In the genomic region with DNA sequence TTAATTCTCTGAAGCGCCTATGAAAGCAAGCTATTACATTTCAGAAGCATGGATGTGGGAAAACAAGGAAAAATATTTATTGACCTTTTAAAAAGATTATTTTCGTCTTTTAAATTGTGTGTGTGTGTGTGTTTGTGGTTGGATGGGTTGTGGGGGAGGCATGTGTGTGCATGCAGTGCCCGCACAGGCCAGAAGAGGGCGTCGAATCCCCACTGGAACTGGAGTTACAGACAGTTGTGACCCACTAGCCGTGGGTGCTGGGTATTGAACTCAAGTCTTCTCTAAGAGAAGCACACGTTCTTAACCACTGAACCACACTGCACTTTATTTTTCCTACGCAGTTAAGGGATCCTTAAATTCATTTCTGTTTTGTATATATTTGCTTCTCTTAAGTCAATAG, we compare ENCODE assay signal across 12 mouse cellular contexts. TPM values are rescaled to one million over a fixed set of nuclear protein-coding genes. Genes with fewer than 3 reads are reported as not detected.
DNase-seq lines count a peak whose midpoint lies in the region; ATAC-seq and TF ChIP-seq lines count a peak whose summit lies in the region.
"Had no signal": no experiment of that assay in that cellular context is flagged by ENCODE, and none has a peak within 500 bp of the region (broad histone marks: within the 10 kb centered on the region; RNA-seq: fewer than 3 reads in every experiment).

No protein-coding gene starts in this region.

- ATAC-seq in hindbrain, embryonic 11.5 days (ENCODE audit: low FRiP score): no peak
- no peak for ATAC-seq in hindbrain, embryonic 14.5 days (ENCODE audit: low FRiP score)
- ATAC-seq in megakaryocyte-erythroid progenitor cell, adult 5-6 weeks (replicated peaks; ENCODE audit: low FRiP score, low TSS enrichment, poor library complexity, severe bottlenecking): no peak

- peak; percentile 58; the same call in 1 of the 2 replicates for TF ChIP-seq CTCF in thymus, adult 2 months (IDR thresholded peaks at IDR 0.05; ENCODE audit: borderline replicate concordance, control insufficient read depth, extremely low read depth, insufficient read depth, low read length, poor library complexity)

- no peaks in the 10 kb centered on the region for H3K27me3 ChIP-seq in hindbrain, embryonic 11.5 days (ENCODE audit: control insufficient read depth, insufficient read depth, low read length)
- no peaks in the 10 kb centered on the region for H3K27me3 ChIP-seq in hindbrain, embryonic 14.5 days (ENCODE audit: control insufficient read depth, insufficient read depth, low read length)
- no peaks in the 10 kb centered on the region for H3K27me3 ChIP-seq in thymus, adult 2 months (ENCODE audit: control insufficient read depth, insufficient read depth, low read length)
- H3K27me3 ChIP-seq: embryonic facial prominence, embryonic 15.5 days; hindbrain, embryonic 13.5 days; lung, embryonic 15.5 days had no signal

- H3K36me3 ChIP-seq in hindbrain, embryonic 11.5 days (ENCODE audit: control insufficient read depth, insufficient read depth, low read length): no peaks in the 10 kb centered on the region
- H3K36me3 ChIP-seq in hindbrain, embryonic 14.5 days (replicated peaks; ENCODE audit: control insufficient read depth, insufficient read depth): no peaks in the 10 kb centered on the region
- no peaks in the 10 kb centered on the region for H3K36me3 ChIP-seq in thymus, adult 2 months (ENCODE audit: control insufficient read depth, insufficient read depth, low read length)
- H3K36me3 ChIP-seq: embryonic facial prominence, embryonic 15.5 days; hindbrain, embryonic 13.5 days; lung, embryonic 15.5 days had no signal

- H3K9me3 ChIP-seq in hindbrain, embryonic 11.5 days (ENCODE audit: control insufficient read depth, low read length): no peaks in the 10 kb centered on the region
- H3K9me3 ChIP-seq in hindbrain, embryonic 14.5 days (ENCODE audit: control insufficient read depth, low read length): no peaks in the 10 kb centered on the region
- H3K9me3 ChIP-seq: embryonic facial prominence, embryonic 15.5 days; hindbrain, embryonic 13.5 days; lung, embryonic 15.5 days had no signal

- H3K9ac ChIP-seq in hindbrain, embryonic 11.5 days (ENCODE audit: low read depth, low read length): no peak overlapping the region
- H3K9ac ChIP-seq in hindbrain, embryonic 14.5 days: no peak overlapping the region
- H3K9ac ChIP-seq: embryonic facial prominence, embryonic 15.5 days; hindbrain, embryonic 13.5 days; lung, embryonic 15.5 days had no signal

- H3K4me3 ChIP-seq in hindbrain, embryonic 11.5 days (ENCODE audit: low read depth, low read length): no peak overlapping the region
- H3K4me3 ChIP-seq in hindbrain, embryonic 14.5 days (replicated peaks; ENCODE audit: low read length): no peak overlapping the region
- H3K4me3 ChIP-seq in thymus, adult 2 months (ENCODE audit: control insufficient read depth, insufficient read depth, low read length): no peak overlapping the region
- H3K4me3 ChIP-seq: embryonic facial prominence, embryonic 15.5 days; hindbrain, embryonic 13.5 days; lung, embryonic 15.5 days had no signal

- H3K4me1 ChIP-seq in hindbrain, embryonic 11.5 days (replicated peaks; ENCODE audit: control insufficient read depth, insufficient read depth, low read length): 0 out of 2 replicates have a peak, but pooled peaks cover 5% of the 10 kb centered on the region
- H3K4me1 ChIP-seq in hindbrain, embryonic 14.5 days (replicated peaks; ENCODE audit: control insufficient read depth, insufficient read depth, low read length): peaks cover 9% of the 10 kb centered on the region; the same call in 1 of the 2 replicates
- H3K4me1 ChIP-seq in thymus, adult 2 months (replicated peaks; ENCODE audit: control insufficient read depth, insufficient read depth, low read length): peaks cover 2% of the 10 kb centered on the region

- no peak overlapping the region for H3K27ac ChIP-seq in hindbrain, embryonic 11.5 days (ENCODE audit: low read depth, low read length)
- H3K27ac ChIP-seq in hindbrain, embryonic 14.5 days: no peak overlapping the region
- H3K27ac ChIP-seq in thymus, adult 2 months (ENCODE audit: control insufficient read depth, insufficient read depth, low read length): no peak overlapping the region
- H3K27ac ChIP-seq: embryonic facial prominence, embryonic 15.5 days; hindbrain, embryonic 13.5 days; lung, embryonic 15.5 days had no signal

- 58% methylated on average over 8 of the region's 8 CpGs for WGBS in hindbrain, embryonic 11.5 days
- WGBS in hindbrain, embryonic 14.5 days: 65% methylated on average over 8 of the region's 8 CpGs
- WGBS in thymus, adult 2 months: 77% methylated on average over 8 of the region's 8 CpGs

- peak; percentile 49 for DNase-seq in hindbrain, embryonic 11.5 days (ENCODE audit: low spot score)
- no peak for DNase-seq in hindbrain, embryonic 14.5 days (ENCODE audit: low spot score)
- no peak for DNase-seq in thymus, adult 2 months
- no peak for DNase-seq in thymus, postnatal 14 days
- peak; percentile 16 for DNase-seq in c-Kit-positive CD71-positive TER-119-positive erythroid progenitor cells, embryonic 14.5 days (ENCODE audit: low spot score)
- no peak for DNase-seq in urinary bladder, postnatal 36 days (ENCODE audit: low spot score in 2 of 2)
- no peak for DNase-seq in kidney, adult 11 months

- H3K4me2 ChIP-seq in hindbrain, embryonic 11.5 days (replicated peaks; ENCODE audit: low read depth, low read length): no peak overlapping the region
- no peak overlapping the region for H3K4me2 ChIP-seq in hindbrain, embryonic 14.5 days (replicated peaks)
- H3K4me2 ChIP-seq: embryonic facial prominence, embryonic 15.5 days; hindbrain, embryonic 13.5 days; lung, embryonic 15.5 days had no signal

- TF ChIP-seq POLR2A in thymus, adult 2 months (IDR thresholded peaks at IDR 0.05; ENCODE audit: control insufficient read depth, extremely low read depth, insufficient read depth, low read length, poor library complexity): no peak

RNA-seq across cellular contexts. Expression of a gene that starts 26.5 kb away (rescaled TPM):
- not detected in 2 replicates for polyA plus RNA-seq in hindbrain, embryonic 11.5 days (2014; fragmentation: Nextera tagmentation; extraction: Ambion mirVana)
- polyA plus RNA-seq in hindbrain, embryonic 14.5 days (2014; fragmentation: Nextera tagmentation; extraction: Ambion mirVana): not detected in 2 replicates
- 0.31 TPM in 1 of 2 replicates, not detected in the other for polyA plus RNA-seq in thymus, adult 2 months (2012; rRNA removed)
- not detected in 2 replicates for total RNA-seq in megakaryocyte-erythroid progenitor cell, adult 5-6 weeks (2014; fragmentation: Nextera tagmentation)
- not detected in 2 replicates for total RNA-seq in megakaryocyte-erythroid progenitor cell, adult 5-6 weeks (2017)
- total RNA-seq: layer of hippocampus, postnatal 14 days had no signal
- polyA plus RNA-seq: embryonic facial prominence, embryonic 15.5 days; hindbrain, embryonic 13.5 days; lung, embryonic 15.5 days had no signal

Comparison
In these comparisons a context has a peak if more than half of its experiments do, and no peak if none do; other contexts are left out.
1. DNase-seq: peak in hindbrain, embryonic 11.5 days (single experiment) and c-Kit-positive CD71-positive TER-119-positive erythroid progenitor cells, embryonic 14.5 days (single experiment); none in hindbrain, embryonic 14.5 days (single experiment), thymus, adult 2 months (single experiment), thymus, postnatal 14 days (single experiment), urinary bladder, postnatal 36 days (0 of 2) and kidney, adult 11 months (single experiment).